Mouse (Mus musculus): ENCODE measurements around the gene Dll1.

DNA sequence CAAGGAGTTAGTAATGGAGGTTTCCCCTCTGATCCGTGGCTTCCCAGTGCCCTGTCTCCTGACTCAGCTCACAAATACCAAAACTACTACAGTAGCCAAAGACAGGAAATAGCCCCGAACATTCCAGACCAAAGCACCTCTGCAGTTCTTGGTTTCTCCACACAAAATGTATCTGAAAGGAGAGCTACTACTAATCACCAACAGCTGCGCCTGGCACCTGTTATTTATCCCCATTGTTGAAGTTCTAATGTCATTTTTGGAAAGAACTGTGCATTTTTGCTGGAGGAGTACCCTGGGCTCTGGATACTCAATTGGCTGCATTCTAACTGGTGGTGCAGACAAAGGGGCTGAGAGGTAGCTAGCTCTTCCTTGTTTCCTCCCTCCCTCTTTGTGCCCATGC, 19.6 kb downstream of the Dll1 start:
- no peak for TF ChIP-seq EP300 (IDR thresholded peaks at IDR 0.05; ENCODE audit: low read depth)
- TF ChIP-seq CTCF (IDR thresholded peaks at IDR 0.05; ENCODE audit: low read depth): no peak
